Mouse (Mus musculus): ENCODE results near the gene Odf3b.

Gene Odf3b

DNA sequence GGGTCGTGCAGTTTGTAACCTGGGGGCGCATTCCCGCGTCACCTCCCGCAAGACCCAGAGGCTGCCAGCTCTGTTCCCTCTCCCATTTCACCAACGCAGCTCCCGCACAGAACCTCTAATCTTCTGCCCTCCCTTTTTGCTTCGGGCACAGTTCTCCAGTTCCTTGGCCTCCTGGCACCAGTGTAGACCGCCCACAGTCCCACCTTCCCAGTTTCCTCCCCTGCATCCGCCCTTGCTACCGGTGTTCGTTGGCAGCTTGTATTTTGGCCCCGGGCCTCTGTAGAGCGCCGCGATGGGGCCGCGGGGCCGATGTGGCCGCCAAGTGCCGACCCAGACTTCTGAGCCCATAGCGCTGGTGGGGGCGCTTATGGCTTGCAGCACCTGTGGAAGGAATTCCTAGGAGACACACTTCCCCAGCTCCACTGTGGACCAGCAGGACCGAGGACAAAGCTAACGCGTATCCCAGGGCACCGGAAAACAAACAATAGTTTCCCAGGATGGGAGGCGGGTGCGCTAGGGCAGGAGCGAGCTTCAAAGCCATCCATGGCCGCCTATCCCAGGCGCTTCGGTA lies at the start of gene Odf3b:
Odf3b (minus strand) TSS at position 452 of the 571 bp plus-strand sequence.
- DNase-seq (ENCODE audit: low spot score in 2 of 2) = no peak

DNA sequence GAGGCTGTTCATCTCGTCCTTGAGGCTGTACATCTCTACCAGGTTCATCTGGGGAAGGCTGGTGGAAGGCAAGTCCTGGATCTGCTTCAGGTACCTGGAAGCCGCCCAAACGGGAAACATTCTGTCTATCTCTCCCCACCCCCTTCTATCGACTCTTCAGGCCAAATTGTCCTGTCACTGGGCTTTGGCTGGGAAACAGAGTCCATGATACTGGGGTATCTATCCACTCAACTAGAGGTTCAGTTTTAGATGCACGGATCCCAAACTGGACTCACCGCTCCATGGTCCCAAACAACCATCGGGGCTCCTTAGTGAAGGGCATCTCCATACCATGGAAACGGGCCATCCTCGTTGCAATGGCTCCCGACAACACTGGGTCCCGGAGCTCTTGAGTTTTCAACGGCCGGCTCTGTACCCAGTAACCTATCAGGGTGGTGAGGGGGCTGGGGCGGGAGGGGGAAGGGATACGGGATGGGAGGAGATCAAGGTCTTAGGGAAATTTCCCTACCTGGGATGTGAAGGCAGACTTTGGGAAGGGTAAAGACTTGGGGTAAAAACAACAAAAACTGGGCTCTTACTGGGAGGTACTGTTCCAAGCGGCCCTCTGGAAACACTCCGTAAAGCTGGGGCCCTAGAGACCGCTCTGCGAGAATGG lies 49.2 kb upstream of the Odf3b start:
- no peak for DNase-seq (ENCODE audit: low spot score in 2 of 2)

DNA sequence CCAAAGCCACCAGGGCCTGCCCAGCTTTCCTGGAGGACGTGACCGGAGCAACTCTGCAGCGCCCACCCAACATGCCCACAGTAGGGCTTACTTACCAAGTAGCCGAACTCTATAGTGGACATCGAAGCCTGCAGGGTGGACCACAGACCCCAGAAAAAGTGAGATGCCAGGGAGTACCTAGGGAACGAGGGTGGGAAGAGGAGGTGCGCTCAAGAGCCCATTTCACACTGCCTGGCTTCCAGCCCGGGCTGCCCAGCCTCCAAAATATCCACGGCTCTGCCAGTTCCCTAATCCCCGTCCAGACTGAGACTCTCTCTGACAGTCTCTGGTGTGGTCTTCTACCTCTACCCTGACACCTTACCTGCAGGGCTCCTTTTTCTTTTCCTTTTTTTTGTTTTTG lies 47.6 kb upstream of the Odf3b start:
- no peak for DNase-seq (ENCODE audit: low spot score in 2 of 2)

DNA sequence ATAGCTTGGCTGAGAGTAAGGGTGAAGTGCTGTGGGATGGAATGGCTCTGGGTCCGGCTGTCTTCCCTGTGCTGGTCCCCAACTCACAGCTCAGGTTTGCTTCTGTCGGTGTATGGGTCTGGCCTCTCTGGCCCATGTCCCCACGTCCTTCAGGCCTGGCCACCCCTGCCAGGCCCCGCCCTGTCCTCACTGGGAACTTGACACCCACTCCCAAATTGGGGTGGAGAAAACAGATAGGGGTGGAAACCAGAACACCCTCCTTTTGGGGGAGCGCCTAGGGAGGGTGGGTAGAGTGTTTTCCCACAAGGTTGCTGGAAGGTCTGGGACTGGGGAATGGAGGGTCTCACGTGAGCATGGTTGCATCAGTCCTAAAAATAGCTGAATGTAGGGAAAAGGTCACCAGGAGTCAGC lies 46.6 kb upstream of the Odf3b start, which contains the start of gene Cpt1b:
Cpt1b (minus strand) TSS at position 153 of the 411 bp plus-strand sequence.
- DNase-seq (ENCODE audit: low spot score in 2 of 2) = no peak

DNA sequence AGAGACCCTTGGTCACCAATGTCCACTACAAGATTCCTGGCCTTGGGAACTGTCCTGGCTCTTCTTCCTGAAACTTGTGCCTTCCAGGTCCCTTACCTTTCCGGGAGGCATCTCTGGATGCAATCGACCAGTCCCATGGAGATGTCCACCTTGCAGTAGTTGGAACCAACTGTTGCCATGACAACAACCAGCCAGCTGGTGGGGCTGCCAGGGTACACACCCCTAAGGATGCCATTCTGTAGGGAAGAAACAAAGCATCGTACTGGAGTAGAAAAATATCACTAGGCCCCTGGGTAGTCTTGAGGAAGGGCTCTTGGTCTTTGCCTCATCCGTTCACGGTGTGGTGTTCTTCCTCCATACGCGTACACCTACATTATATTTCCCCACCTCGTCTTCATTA lies 45.5 kb upstream of the Odf3b start:
- no peak for DNase-seq (ENCODE audit: low spot score in 2 of 2)

DNA sequence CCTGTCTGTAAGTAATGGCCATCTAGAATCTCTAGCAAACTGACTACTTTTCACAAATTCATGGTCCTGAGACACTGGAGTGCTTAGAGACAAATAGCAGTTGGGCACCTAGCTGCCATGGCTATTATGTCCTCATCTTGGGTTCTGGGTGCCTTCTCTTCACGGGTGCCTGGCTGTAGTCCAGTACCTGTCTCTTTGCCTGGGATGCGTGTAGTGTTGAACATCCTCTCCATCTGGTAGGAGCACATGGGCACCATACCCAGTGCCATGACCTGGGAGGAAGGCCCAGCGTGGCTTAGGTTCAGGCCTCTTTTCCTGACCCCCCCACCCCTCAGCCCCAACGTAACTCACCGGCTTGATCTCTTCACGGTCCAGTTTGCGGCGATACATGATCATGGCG lies 42.9 kb upstream of the Odf3b start:
- DNase-seq (ENCODE audit: low spot score in 2 of 2) = no peak

DNA sequence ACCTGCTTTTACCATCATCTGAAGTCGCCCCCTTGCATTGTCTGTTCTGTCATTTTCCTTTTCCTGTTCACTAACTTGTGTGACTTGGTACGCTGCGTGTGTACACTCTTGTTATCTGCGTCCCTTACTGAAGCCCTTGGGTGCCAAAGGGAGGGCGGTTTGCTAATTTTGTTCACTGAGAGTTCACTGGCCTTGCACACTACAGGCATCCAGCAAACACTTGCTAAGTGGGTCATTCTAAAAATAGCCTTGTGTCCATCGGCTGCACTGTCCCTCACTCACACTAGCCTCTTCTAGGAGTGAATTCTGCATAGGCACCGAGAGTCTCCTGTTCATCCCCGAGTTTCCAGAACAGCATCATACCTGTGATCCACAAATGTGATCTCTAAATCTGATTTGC lies 36.2 kb upstream of the Odf3b start:
- DNase-seq (ENCODE audit: low spot score in 2 of 2) = no peak

DNA sequence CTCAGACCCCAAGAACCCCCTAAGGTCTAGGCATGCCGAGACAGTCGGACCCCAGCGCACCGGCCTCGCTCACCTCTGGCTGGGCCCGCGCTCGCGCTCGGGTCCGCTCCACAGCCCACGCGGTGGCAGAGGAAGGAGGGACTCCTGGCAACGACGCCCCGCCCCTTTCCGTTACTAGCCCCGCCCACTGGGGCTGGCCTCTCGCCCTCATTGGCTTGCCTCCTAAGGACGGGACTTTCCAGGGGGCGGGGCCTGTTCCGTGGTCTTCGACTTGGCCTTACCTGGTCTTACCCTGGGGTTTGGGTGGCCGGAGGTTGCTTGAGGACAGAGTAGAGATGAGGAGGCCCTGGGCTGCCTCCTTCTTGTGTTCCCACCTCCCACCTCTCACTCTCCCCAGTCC lies 31.0 kb upstream of the Odf3b start, which contains the start of gene Syce3:
Syce3 (minus strand) TSS at position 386 of the 400 bp plus-strand sequence.
- DNase-seq (ENCODE audit: low spot score in 2 of 2) = no peak

DNA sequence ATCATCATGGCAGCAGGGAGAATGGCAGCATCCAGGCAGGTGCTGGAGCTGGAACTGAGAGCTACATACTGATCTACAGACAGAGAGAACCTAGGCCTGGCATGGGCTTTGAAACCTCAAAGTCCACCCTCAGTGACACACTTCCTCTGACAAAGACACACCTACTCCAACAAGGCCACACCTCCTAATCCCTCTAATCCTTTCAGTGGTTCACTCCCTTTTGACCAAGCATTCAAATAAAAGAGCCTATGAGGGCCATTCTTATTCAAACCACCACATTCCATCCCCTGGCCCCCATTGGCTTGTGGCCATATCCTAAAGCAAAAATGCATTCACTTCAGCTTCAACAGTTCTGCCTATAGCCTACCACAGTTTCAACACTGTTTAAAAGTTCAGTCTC lies 27.6 kb upstream of the Odf3b start:
- no peak for DNase-seq (ENCODE audit: low spot score in 2 of 2)

DNA sequence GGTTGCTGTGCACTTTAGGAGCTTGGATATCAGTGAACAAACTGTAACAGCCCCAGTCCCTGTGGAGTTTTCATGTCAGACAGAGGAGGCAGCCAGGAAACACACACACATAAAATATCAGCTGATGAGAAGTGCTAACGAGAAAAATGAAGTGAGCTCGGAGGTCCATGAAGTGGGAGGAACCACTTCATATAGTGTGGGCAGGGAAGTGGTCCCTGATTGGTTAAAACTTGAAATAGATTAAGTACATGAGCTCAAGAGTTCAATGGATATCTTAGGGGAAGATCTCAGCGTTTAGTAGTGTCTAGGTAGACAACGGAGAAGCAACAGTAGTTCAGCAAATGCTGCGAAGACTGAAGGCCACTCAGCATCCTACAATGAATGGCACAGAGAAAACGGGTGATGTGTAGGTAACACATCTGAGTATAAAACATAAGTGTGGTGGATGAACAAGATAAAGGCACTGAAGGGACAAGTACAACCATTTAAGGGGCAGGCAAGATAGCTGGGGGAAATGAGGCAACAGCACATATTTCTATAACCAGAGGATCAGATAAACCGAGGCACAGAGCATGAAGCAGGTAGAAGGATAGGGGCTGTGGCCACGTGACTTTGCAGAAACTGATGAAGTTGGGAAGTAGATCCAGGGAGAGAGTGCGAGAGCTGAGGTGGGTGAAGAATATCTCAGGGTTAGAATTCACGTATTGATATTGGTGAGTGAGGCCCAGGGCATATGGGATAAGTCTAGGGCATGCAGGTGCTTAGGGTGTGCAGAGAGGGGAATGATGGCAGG lies 25.9 kb upstream of the Odf3b start:
- no peak for DNase-seq (ENCODE audit: low spot score in 2 of 2)

DNA sequence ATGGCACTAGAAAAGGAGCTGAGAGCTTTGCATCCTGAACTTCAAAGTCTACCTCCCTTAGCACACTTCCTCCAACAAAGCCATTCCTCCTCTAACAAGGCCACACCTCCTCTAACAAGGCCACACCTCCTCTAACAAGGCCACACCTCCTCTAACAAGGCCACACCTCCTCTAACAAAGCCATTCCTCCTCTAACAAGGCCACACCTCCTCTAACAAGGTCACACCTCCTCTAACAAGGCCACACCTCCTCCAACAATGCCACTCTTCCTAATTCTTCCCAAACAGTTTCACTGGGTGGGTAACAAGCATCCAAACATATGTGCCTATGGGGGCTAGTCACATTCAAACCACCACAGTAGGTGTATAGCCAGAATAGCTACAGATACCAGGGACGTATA lies 23.4 kb upstream of the Odf3b start:
- no peak for DNase-seq (ENCODE audit: low spot score in 2 of 2)

DNA sequence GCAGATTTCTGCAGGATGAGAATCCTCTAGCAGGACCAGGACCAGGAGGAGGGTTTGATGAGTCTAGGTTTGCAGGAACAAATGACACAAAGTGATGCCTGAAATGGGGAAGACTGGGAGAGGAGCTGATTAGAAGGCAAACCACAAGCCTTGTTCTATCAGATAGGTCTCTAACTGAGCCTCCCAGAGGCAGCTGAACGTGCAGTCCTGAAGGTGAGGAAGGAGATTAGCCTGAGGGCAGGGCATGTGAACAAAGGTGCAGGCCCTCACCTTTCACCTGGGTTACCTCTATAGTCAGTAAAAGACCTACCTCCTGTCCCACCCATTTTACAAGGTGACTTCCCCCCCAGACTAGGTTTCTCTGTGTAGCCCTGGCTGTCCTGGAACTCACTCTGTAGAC lies 20.6 kb upstream of the Odf3b start:
- no peak for DNase-seq (ENCODE audit: low spot score in 2 of 2)

DNA sequence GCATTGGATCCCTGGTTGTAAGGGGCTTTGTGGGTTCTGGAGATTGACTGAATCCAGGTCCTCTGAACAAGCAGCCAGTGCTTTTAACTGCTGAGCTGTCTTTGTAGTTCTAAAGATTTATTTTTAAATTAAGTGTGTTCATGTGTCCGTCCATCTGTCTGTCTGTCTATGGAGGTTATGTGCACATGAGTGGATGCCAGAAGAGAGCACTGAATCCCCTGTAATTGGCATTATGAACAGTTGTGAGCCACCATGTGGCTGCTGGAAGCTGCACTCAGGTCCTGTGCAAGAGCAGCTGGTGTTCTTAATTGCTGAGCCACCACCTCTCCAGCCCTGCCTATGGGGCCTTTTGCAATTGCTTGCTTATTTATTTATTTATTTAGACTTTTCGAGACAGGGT lies 19.1 kb upstream of the Odf3b start:
- DNase-seq (ENCODE audit: low spot score in 2 of 2) = no peak

DNA sequence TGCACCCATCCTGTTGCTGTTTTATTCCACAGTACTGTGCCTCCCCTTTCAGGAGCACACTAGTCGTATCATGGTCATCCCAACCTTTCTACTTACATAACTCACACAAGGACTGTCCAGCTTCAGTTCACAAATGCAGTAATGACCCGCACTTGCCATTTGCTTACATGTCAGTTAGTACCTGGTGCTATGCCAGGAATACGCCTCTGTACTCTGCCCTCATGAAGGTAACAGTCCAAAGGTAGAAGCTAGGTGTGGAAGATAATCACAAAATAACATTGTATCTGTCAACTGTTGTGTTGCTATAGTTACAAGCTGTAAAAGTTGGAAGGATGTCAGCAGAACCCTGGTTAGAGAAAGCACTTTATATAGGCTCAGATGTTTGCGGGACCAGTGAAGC lies 17.8 kb upstream of the Odf3b start:
- DNase-seq (ENCODE audit: low spot score in 2 of 2) = no peak

DNA sequence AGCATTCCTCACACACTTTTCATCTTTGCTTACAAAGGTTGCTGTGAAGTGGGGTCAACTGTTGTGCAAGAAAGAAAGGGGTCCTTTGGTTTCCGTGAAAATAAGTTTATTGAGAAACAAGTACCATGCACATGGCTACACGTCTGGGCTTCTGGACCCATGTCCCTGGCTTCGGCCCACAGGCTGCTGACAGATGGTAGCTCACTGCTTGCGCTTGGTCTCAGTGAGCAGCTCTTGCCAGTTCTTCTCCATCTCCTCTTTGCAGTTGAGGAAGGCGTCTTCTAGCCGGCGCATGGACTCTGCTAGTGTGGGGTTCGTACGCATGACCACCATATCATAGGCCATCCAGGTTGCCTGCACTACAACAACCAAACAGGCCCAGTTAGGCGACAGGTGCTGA lies 11.0 kb upstream of the Odf3b start:
- no peak for DNase-seq (ENCODE audit: low spot score in 2 of 2)

DNA sequence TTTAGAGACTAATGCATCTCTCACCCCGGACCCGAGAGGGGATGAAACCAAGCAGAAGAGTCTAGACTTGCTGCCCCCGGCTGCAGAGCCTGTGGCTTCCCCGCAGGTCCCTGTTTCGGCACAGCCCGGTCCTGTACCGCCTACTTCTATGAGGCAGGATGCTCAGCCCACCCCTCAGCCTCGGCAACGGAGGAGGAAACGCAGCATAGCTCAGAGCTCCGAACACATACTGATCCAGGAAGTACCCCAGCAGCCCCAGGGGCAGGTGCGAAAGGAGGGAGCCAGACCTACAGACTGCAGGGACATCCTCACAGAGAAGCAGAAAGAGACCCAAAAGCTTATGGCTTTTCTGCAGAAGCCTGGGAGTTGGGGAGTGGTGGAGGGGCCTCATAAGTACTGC lies 8.0 kb upstream of the Odf3b start:
- no peak for DNase-seq (ENCODE audit: low spot score in 2 of 2)

DNA sequence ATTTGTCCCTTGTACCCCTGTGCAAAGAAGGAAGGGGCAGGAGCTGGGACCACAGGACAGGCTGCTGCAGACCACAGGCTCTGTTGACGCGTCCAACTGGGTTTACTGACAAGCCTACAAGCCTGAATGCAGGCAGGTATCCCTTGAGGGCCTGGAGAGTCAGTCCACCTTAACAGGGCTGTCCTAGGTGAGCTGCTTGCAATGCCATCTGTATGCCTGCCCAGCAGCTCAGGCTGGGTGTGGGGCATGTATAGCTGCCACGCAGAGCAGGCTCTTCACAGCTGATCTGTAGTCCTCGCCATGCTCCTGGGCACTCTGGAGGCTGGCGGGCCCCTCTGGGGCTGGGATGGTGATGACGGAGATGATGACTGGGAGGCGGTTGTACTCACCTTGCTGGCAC lies 5.5 kb upstream of the Odf3b start, which contains the start of gene Klhdc7b:
Klhdc7b (plus strand) TSS at position 301 of the 400 bp plus-strand sequence.
- DNase-seq (ENCODE audit: low spot score in 2 of 2) = no peak

DNA sequence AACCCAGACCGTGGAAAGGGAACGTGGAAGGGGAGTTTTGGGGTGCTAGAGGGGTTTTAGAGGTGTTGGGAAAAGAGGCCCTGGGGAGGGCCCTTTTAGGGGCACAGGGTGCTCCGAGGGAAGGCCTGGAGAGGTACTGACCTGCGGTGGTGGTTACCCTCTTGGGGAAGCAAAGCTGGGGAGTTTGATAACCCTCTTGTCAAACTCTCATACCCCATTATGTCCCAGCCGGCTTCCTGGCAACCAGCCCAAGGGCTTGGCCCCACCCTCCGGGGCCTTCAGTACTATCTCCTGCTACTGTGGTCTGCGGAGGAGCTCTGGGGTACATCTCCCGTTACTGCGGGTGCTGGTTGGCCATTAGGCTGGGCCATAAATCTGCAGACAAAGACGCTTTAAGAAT lies 347 bp upstream of the Odf3b start:
- no peak for DNase-seq (ENCODE audit: low spot score in 2 of 2)

DNA sequence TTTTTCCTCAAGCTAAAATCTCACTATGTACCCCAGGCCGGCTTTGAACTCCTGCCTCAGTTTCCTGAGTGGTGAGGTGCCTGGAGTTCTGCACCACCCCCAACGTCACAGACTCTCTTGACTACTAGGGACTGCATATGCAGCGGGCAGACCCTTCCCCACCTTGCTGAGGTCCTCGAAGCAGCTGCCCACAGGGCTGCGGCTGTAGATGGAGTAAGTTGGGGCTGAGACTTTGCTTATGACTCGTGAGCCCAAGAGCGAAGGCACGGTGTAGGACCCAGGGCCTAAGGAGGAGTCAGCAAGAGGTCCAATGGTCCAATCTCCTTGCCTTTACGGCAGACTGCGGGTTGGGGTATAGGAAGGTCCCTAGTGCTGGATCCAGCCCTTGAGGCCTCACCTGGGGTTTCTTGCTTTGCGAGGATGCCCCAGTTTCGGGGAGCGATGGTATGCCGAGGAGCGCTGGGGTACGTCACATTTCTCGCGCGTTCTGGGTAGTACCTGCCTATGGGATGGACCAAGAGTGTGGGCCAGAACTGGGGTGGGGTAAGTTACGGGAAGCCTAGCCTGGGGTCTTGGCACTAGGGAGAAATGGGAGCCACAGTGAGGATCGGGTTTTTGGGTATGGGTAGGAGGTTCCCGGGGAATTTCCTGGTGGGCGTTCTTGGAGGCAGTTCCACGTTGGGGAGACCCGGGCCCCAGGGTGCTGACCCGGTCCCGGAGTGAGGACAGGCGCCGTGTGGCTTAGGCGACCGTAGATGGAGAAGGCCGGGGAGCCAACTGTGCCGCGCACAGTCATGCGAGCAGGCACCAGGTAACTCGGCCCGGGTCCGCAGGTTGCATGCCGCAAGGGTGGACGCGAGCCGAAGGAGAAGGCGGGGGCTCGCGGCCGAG lies 899 bp downstream of the Odf3b start:
- DNase-seq (ENCODE audit: low spot score in 2 of 2) = no peak

DNA sequence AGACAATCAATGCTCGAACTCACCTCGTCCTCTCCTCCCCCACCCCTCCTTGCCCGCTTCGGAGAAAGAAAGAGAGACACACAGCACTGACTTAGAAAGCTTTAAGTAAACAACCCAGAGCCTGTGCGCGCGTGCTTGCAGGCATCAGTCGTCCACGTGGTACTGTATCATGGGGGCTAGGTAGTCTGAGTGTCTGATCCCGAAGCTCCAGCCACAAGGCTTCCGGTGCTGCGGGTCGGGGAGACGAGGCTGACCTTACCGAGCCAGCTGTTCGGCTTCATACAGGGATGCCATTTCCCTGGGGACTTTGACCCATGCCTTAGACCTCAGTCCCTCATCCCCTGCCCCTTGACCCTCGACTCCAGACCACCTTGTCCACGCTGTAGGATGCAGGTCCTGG lies 1.7 kb downstream of the Odf3b start:
- no peak for DNase-seq (ENCODE audit: low spot score in 2 of 2)

DNA sequence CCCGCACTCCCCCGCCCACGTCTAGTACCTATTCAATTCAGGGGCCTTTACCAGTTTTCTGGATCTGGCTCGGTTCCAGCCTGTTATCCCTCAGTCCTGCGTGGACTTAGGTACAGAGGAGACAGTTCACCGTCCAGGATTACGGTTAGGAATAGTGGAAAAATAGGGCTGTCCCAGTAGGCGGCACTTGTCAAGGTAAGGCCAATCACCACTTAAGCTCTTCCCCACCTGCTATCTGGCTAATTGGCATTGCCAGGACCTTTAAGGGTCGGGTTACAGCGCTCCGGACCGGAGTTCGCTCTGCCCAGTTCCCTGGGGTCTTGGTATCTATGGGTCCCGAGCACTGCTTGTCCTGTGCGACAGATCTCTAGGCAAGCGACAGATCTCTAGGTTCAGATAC lies 2.1 kb downstream of the Odf3b start, which contains the start of gene Tymp:
Tymp (minus strand) TSS at position 83 of the 400 bp plus-strand sequence.
- DNase-seq (ENCODE audit: low spot score in 2 of 2) = no peak

DNA sequence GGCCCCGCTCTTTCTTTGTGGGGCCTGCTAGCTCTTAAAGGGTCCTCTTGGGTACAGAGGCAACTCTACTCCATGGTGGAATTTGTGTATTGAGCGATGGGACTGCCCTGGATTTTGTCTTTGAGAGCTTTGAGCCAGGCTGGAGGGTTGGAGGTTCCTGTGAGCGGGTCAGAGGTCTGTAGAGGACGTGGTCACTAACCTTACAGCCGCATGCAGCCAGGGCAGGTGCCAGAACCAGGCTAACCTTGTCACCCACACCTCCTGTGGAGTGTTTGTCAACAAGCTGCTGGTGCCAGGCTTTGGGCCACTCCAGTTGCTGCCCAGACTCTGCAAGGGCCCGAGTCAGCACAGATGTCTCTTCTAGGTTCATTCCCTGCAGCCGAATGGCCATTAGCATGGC lies 3.0 kb downstream of the Odf3b start:
- DNase-seq (ENCODE audit: low spot score in 2 of 2) = no peak

All from frontal cortex, postnatal 14 days (tissue).